Mouse (Mus musculus) spleen, adult 2 months (tissue): Measurements from ENCODE around the gene Nfya. TPM values are rescaled to one million over a fixed set of nuclear protein-coding genes. Genes with fewer than 3 reads are reported as not detected.

Experiments
- DNase-seq, 2 experiments: peaks; one replicate each; pipeline versions ENCODE4 v3.0.0 to v3.0.0-alpha.2; 2012 to 2021; ENCODE audit warnings: low spot score in 2 of 2, low read depth in 1 of 2
- H3K27ac ChIP-seq: fragments of 200-500 bp; 2 replicates; pipeline ENCODE4 v1.5.1; 2012; ENCODE audit warnings: low read length, inconsistent platforms; ENCODE audit not compliant: insufficient read depth
- H3K27me3 ChIP-seq: fragments of 200-500 bp; 2 replicates; pipeline ENCODE4 v1.6.1; 2012; ENCODE audit warnings: mild to moderate bottlenecking, moderate library complexity, low read length, inconsistent platforms; ENCODE audit not compliant: control insufficient read depth, insufficient read depth
- H3K36me3 ChIP-seq: fragments of 200-500 bp; 2 replicates; pipeline ENCODE4 v1.6.1; 2012; ENCODE audit warnings: mild to moderate bottlenecking, low read length, inconsistent platforms; ENCODE audit not compliant: control insufficient read depth, insufficient read depth
- H3K4me1 ChIP-seq: fragments of 200-500 bp; 2 replicates; pipeline ENCODE4 v1.6.1; 2011; ENCODE audit warnings: inconsistent platforms; ENCODE audit not compliant: control insufficient read depth, insufficient read depth, insufficient read length
- H3K4me3 ChIP-seq: fragments of 200-500 bp; 2 replicates; pipeline ENCODE4 v1.5.1; 2011; ENCODE audit warnings: mild to moderate bottlenecking, inconsistent platforms; ENCODE audit not compliant: insufficient read depth, insufficient read length; ENCODE audit errors: extremely low read depth
- CTCF ChIP-seq: fragments of 200-500 bp; IDR thresholded peaks from 2 replicates; pipeline ENCODE4 v1.5.1; 2011; ENCODE audit warnings: mild to moderate bottlenecking, inconsistent platforms; ENCODE audit not compliant: insufficient read depth, insufficient read length, insufficient replicate concordance; ENCODE audit errors: extremely low read depth
- POLR2A ChIP-seq: fragments of 200-500 bp; IDR thresholded peaks from 2 replicates; pipeline ENCODE4 v1.6.1; 2011; ENCODE audit warnings: low read depth, low read length, inconsistent platforms
- WGBS: fragments of 180-500 bp; shearing (Covaris S2); methylation state at CpG from one replicate; pipeline ENCODE4 v1.1.7; 2018; 5-methylcytosine and 5-hydroxymethylcytosine counted together
- polyA plus RNA-seq: library from polyadenylated mRNA; depleted of rRNA; stranded (reverse); fragments of >200 nt; gene quantifications from 2 replicates; pipeline ENCODE4 v1.2.3, GENCODE M21; 2012

Nfya gene
- polyA plus RNA-seq, 1 experiment = 80.3 TPM

GRCm38 (mm10) chr17:48392616-48393015 is 17.1 kb downstream of the Nfya start:
- H3K27ac ChIP-seq = no peak overlapping the region
- no peak for DNase-seq
- H3K27me3 ChIP-seq = no peaks in the 10 kb centered on the region
- H3K4me1 ChIP-seq = no peaks in the 10 kb centered on the region
- no peak for TF ChIP-seq CTCF
- TF ChIP-seq POLR2A = no peak
- peaks cover 72% of the 10 kb centered on the region for H3K36me3 ChIP-seq
- 98% methylated on average over 3 of the region's 3 CpGs for whole genome bisulfite sequencing
- no peak overlapping the region for H3K4me3 ChIP-seq

GRCm38 (mm10) chr17:48391446-48391845 is 18.3 kb downstream of the Nfya start:
- Histone ChIP-seq H3K27me3 (no peaks in the 10 kb centered on the region), H3K4me1 (no peaks in the 10 kb centered on the region), H3K36me3 (peaks cover 76% of the 10 kb centered on the region), H3K4me3 (no peak overlapping the region), H3K27ac (no peak overlapping the region)
- no peak for DNase-seq
- 93% methylated on average over 5 of the region's 5 CpGs for WGBS
- TF ChIP-seq POLR2A (no peak), CTCF (no peak)

GRCm38 (mm10) chr17:48389442-48389841 is 20.3 kb downstream of the Nfya start:
- H3K36me3 ChIP-seq = peaks cover 66% of the 10 kb centered on the region
- H3K4me3 ChIP-seq = no peak overlapping the region
- TF ChIP-seq CTCF (no peak), POLR2A (no peak)
- WGBS = 88% methylated on average over 5 of the region's 5 CpGs
- no peaks in the 10 kb centered on the region for H3K27me3 ChIP-seq
- H3K27ac ChIP-seq = no peak overlapping the region
- no peak for DNase-seq
- no peaks in the 10 kb centered on the region for H3K4me1 ChIP-seq

- 86% methylated on average over 2 of the region's 2 CpGs for WGBS
- TF ChIP-seq CTCF (no peak), POLR2A (no peak)
- H3K27ac ChIP-seq = no peak overlapping the region
- no peak overlapping the region for H3K4me3 ChIP-seq
- no peaks in the 10 kb centered on the region for H3K4me1 ChIP-seq
- peaks cover 60% of the 10 kb centered on the region for H3K36me3 ChIP-seq
- no peak for DNase-seq
- no peaks in the 10 kb centered on the region for H3K27me3 ChIP-seq
Measured at GRCm38 (mm10) chr17:48388666-48389065, 21.0 kb downstream of the Nfya start.

- TF ChIP-seq POLR2A = no peak
- TF ChIP-seq CTCF = no peak
- H3K36me3 ChIP-seq = peaks cover 36% of the 10 kb centered on the region
- WGBS = 27% methylated on average over 2 of the region's 2 CpGs
- no peak overlapping the region for H3K27ac ChIP-seq
- DNase-seq = no peak
- no peak overlapping the region for H3K4me3 ChIP-seq
- no peaks in the 10 kb centered on the region; the same call in 1 of the 2 replicates for H3K4me1 ChIP-seq
- no peaks in the 10 kb centered on the region for H3K27me3 ChIP-seq
Measured at GRCm38 (mm10) chr17:48385786-48386461, 23.8 kb downstream of the Nfya start.

GRCm38 (mm10) chr17:48379050-48379449 is 30.7 kb downstream of the Nfya start:
- H3K4me3 ChIP-seq = no peak overlapping the region
- no peaks in the 10 kb centered on the region; the same call in 1 of the 2 replicates for H3K4me1 ChIP-seq
- DNase-seq = no peak
- no peaks in the 10 kb centered on the region for H3K36me3 ChIP-seq
- TF ChIP-seq CTCF (no peak), POLR2A (no peak)
- no peaks in the 10 kb centered on the region for H3K27me3 ChIP-seq
- no peak overlapping the region for H3K27ac ChIP-seq

GRCm38 (mm10) chr17:48376102-48376501 is 33.6 kb downstream of the Nfya start:
- Histone ChIP-seq H3K4me3 (no peak overlapping the region), H3K27me3 (no peaks in the 10 kb centered on the region), H3K4me1 (no peaks in the 10 kb centered on the region), H3K36me3 (no peaks in the 10 kb centered on the region), H3K27ac (no peak overlapping the region)
- DNase-seq = no peak
- TF ChIP-seq POLR2A (no peak), CTCF (no peak)
- WGBS = 93% methylated on average over 1 of the region's 1 CpGs
